Mouse (Mus musculus) CD8-positive naive resting alpha-beta T cell, adult 2 months (primary cell): ENCODE measurements around the gene Olfr513.

Experiments used
- DNase-seq, 2 experiments: peaks; one replicate each; pipeline ENCODE4 v3.0.0; 2022; ENCODE audit warnings: low read depth in 2 of 2, low spot score in 2 of 2

The Olfr513 gene

GRCm38 (mm10) chr7:108750673-108751072 is at the start of gene Olfr513:
TSS of gene Olfr513 (plus strand) at chr7:108750973.
- no peak for DNase-seq

GRCm38 (mm10) chr7:108713020-108713419 is 37.8 kb upstream of the Olfr513 start, which contains the start of gene Olfr512:
TSS of gene Olfr512 (plus strand) at chr7:108713320.
- no peak for DNase-seq

- no peak for DNase-seq
Observed at GRCm38 (mm10) chr7:108760411-108760810, 9.6 kb downstream of the Olfr513 start.

- no peak for DNase-seq
Observed at GRCm38 (mm10) chr7:108797205-108797933, 46.6 kb downstream of the Olfr513 start.
